ENCODE assay signal across 8 mouse cellular contexts in genomic region chr2:21141189-21141519, GRCm38 (mm10).
DNase-seq lines count a peak whose midpoint lies in the region; ATAC-seq lines count a peak whose summit lies in the region.

No protein-coding gene starts in this region.

- 22% methylated on average over 7 of the region's 7 CpGs for WGBS in kidney, embryonic 16.5 days
- WGBS in embryonic facial prominence, embryonic 15.5 days, result 16% methylated on average over 7 of the region's 7 CpGs
- 19% methylated on average over 7 of the region's 7 CpGs for WGBS in intestine, embryonic 14.5 days
- WGBS in midbrain, embryonic 15.5 days, result 12% methylated on average over 7 of the region's 7 CpGs

- no peak overlapping the region for H3K27ac ChIP-seq in kidney, embryonic 16.5 days (ENCODE audit: low read length)
- no peak overlapping the region for H3K27ac ChIP-seq in embryonic facial prominence, embryonic 15.5 days (replicated peaks)
- H3K27ac ChIP-seq in intestine, embryonic 14.5 days (ENCODE audit: low read depth), result peak overlapping the region; percentile 34; the same call in 1 of the 2 replicates
- H3K27ac ChIP-seq in midbrain, embryonic 15.5 days, result peak overlapping the region; percentile 94

- peaks cover 7% of the 10 kb centered on the region for H3K9me3 ChIP-seq in kidney, embryonic 16.5 days (ENCODE audit: low read length)
- H3K9me3 ChIP-seq in embryonic facial prominence, embryonic 15.5 days (replicated peaks), result no peaks in the 10 kb centered on the region
- H3K9me3 ChIP-seq in intestine, embryonic 14.5 days (ENCODE audit: control insufficient read depth, low read length), result peaks cover 2% of the 10 kb centered on the region; the same call in 1 of the 2 replicates
- H3K9me3 ChIP-seq in midbrain, embryonic 15.5 days, result no peaks in the 10 kb centered on the region

- no peaks in the 10 kb centered on the region for H3K36me3 ChIP-seq in kidney, embryonic 16.5 days (ENCODE audit: insufficient read depth, low read length)
- H3K36me3 ChIP-seq in embryonic facial prominence, embryonic 15.5 days, result no peaks in the 10 kb centered on the region
- H3K36me3 ChIP-seq in intestine, embryonic 14.5 days (ENCODE audit: control insufficient read depth, insufficient read depth, low read length), result no peaks in the 10 kb centered on the region
- no peaks in the 10 kb centered on the region for H3K36me3 ChIP-seq in midbrain, embryonic 15.5 days (replicated peaks)

- H3K4me1 ChIP-seq in kidney, embryonic 16.5 days (ENCODE audit: insufficient read depth, low read length), result peaks cover 4% of the 10 kb centered on the region; the same call in 1 of the 2 replicates
- peaks cover 9% of the 10 kb centered on the region; the same call in 1 of the 2 replicates for H3K4me1 ChIP-seq in embryonic facial prominence, embryonic 15.5 days
- 0 out of 2 replicates have a peak, but pooled peaks cover 3% of the 10 kb centered on the region for H3K4me1 ChIP-seq in intestine, embryonic 14.5 days (replicated peaks; ENCODE audit: control insufficient read depth, insufficient read depth, low read length)
- H3K4me1 ChIP-seq in midbrain, embryonic 15.5 days, result peaks cover 15% of the 10 kb centered on the region

- peak overlapping the region; percentile 50 for H3K4me3 ChIP-seq in kidney, embryonic 16.5 days (ENCODE audit: low read length)
- H3K4me3 ChIP-seq in embryonic facial prominence, embryonic 15.5 days (replicated peaks), result peak overlapping the region; percentile 53
- H3K4me3 ChIP-seq in intestine, embryonic 14.5 days (ENCODE audit: low read depth, low read length), result peak overlapping the region; percentile 49
- H3K4me3 ChIP-seq in midbrain, embryonic 15.5 days, result peak overlapping the region; percentile 68

- peak overlapping the region; percentile 59; the same call in 1 of the 2 replicates for H3K9ac ChIP-seq in kidney, embryonic 16.5 days (replicated peaks; ENCODE audit: low read length)
- no peak overlapping the region for H3K9ac ChIP-seq in embryonic facial prominence, embryonic 15.5 days
- H3K9ac ChIP-seq in intestine, embryonic 14.5 days (ENCODE audit: low read length), result peak overlapping the region; percentile 60
- H3K9ac ChIP-seq in midbrain, embryonic 15.5 days, result peak overlapping the region; percentile 82

- DNase-seq in kidney, postnatal 14 days, result no peak
- no peak for DNase-seq in intestine, embryonic 14.5 days (ENCODE audit: low spot score)
- DNase-seq in Muller cell, postnatal 12 days (ENCODE audit: inconsistent ontology term), result no peak
- DNase-seq in frontal cortex, postnatal 36 days (ENCODE audit: low spot score in 2 of 2), result no peak
- DNase-seq in spleen, adult 12 weeks (ENCODE audit: low spot score), result no peak

- no peak; the same call in 1 of the 2 replicates for ATAC-seq in kidney, embryonic 16.5 days (ENCODE audit: low FRiP score, low TSS enrichment)
- 0 out of 2 replicates have a peak, but pooled peaks have one; percentile 15 for ATAC-seq in embryonic facial prominence, embryonic 15.5 days (ENCODE audit: insufficient number of reproducible peaks, low FRiP score, low TSS enrichment, low read depth)
- ATAC-seq in intestine, embryonic 14.5 days (replicated peaks; ENCODE audit: low FRiP score, low TSS enrichment, low read depth), result no peak
- ATAC-seq in midbrain, embryonic 15.5 days (replicated peaks), result peak; percentile 44

- no peaks in the 10 kb centered on the region for H3K27me3 ChIP-seq in kidney, embryonic 16.5 days (ENCODE audit: insufficient read depth, low read length)
- H3K27me3 ChIP-seq in embryonic facial prominence, embryonic 15.5 days, result no peaks in the 10 kb centered on the region
- no peaks in the 10 kb centered on the region for H3K27me3 ChIP-seq in intestine, embryonic 14.5 days (replicated peaks; ENCODE audit: control insufficient read depth, insufficient read depth, low read length)
- no peaks in the 10 kb centered on the region for H3K27me3 ChIP-seq in midbrain, embryonic 15.5 days (replicated peaks)

- H3K4me2 ChIP-seq in kidney, embryonic 16.5 days (replicated peaks; ENCODE audit: low read depth, low read length), result peak overlapping the region; percentile 91
- H3K4me2 ChIP-seq in embryonic facial prominence, embryonic 15.5 days (replicated peaks), result peak overlapping the region; percentile 99
- H3K4me2 ChIP-seq in intestine, embryonic 14.5 days (ENCODE audit: low read length), result peak overlapping the region; percentile 99
- H3K4me2 ChIP-seq in midbrain, embryonic 15.5 days, result peak overlapping the region; percentile 99

Comparison
In these comparisons a context has a peak if more than half of its experiments do, and no peak if none do; other contexts are left out.
1. ATAC-seq: peak in embryonic facial prominence, embryonic 15.5 days (single experiment) and midbrain, embryonic 15.5 days (single experiment); none in kidney, embryonic 16.5 days (single experiment) and intestine, embryonic 14.5 days (single experiment).
2. H3K27ac ChIP-seq: peak in intestine, embryonic 14.5 days (single experiment) and midbrain, embryonic 15.5 days (single experiment); none in kidney, embryonic 16.5 days (single experiment) and embryonic facial prominence, embryonic 15.5 days (single experiment).
3. Peak in every context shown above with its lines, with median percentiles within 50 percentile points of each other: H3K4me2 ChIP-seq and H3K4me3 ChIP-seq.